Mouse (Mus musculus) forebrain, embryonic 13.5 days (tissue): Measurements from ENCODE around the gene Gm28729. TPM values are rescaled to one million over a fixed set of nuclear protein-coding genes. Genes with fewer than 3 reads are reported as not detected.
A peak's percentile ranks its signal among the peaks of the same experiment; 100 is the strongest.
"Not testable (repeated sequence)": the region's sequence is repeated elsewhere in the genome, so short reads cannot be mapped to it uniquely, and the experiment has no call there.

Source experiments
- ATAC-seq: fragments of 200-750 bp; cut with Nextera tagmentation; 2 replicates; pipeline ENCODE4 v1.8.0; 2017
- H3K27ac ChIP-seq: fragments of 300-500 bp; sonication (generic); 2 replicates; pipeline ENCODE4 v1.5.1; 2015; ENCODE audit warnings: inconsistent platforms, mild to moderate bottlenecking, moderate library complexity
- H3K27me3 ChIP-seq: fragments of 300-500 bp; sonication (generic); 2 replicates; pipeline ENCODE4 v1.6.1; 2015; ENCODE audit warnings: mild to moderate bottlenecking, inconsistent platforms
- H3K36me3 ChIP-seq: fragments of 300-500 bp; sonication (generic); 2 replicates; pipeline ENCODE4 v1.6.1; 2015; ENCODE audit warnings: mild to moderate bottlenecking, inconsistent platforms; ENCODE audit not compliant: poor library complexity, severe bottlenecking
- H3K4me1 ChIP-seq: fragments of 300-500 bp; sonication (generic); 2 replicates; pipeline ENCODE4 v1.6.1; 2015; ENCODE audit warnings: inconsistent platforms
- H3K4me2 ChIP-seq: fragments of 300-500 bp; sonication (generic); 2 replicates; pipeline ENCODE4 v1.6.1; 2015; ENCODE audit warnings: inconsistent platforms, mild to moderate bottlenecking, moderate library complexity
- H3K4me3 ChIP-seq: fragments of 300-500 bp; sonication (generic); 2 replicates; pipeline ENCODE4 v1.5.1; 2015; ENCODE audit warnings: mild to moderate bottlenecking, inconsistent platforms
- H3K9ac ChIP-seq: fragments of 300-500 bp; sonication (generic); 2 replicates; pipeline ENCODE4 v1.6.1; 2015; ENCODE audit warnings: mild to moderate bottlenecking, inconsistent platforms
- H3K9me3 ChIP-seq: fragments of 300-500 bp; sonication (generic); replicated peaks from 2 replicates; pipeline ENCODE4 v1.6.1; 2016; ENCODE audit warnings: inconsistent platforms
- WGBS: fragments of 180-500 bp; shearing (Covaris S2); methylation state at CpG from one replicate; pipeline ENCODE4 v1.1.7; 2015; 5-methylcytosine and 5-hydroxymethylcytosine counted together
- polyA plus RNA-seq: library from polyadenylated mRNA; unstranded; fragments of >200 nt; fragmentation: Nextera tagmentation; extraction: Ambion mirVana; gene quantifications from 2 replicates; pipeline ENCODE4 v1.2.1, GENCODE M21; 2015

The Gm28729 gene
- polyA plus RNA-seq, 1 experiment from 2014 or later, result 0.10 TPM

- Histone ChIP-seq H3K9me3 (no peaks in the 10 kb centered on the region), H3K27ac (peak overlapping the region; percentile 40; the same call in 1 of the 2 replicates), H3K4me1 (peaks cover 10% of the 10 kb centered on the region), H3K9ac (peak overlapping the region; percentile 58), H3K27me3 (no peaks in the 10 kb centered on the region), H3K4me2 (peak overlapping the region; percentile 64), H3K4me3 (peak overlapping the region; percentile 35), H3K36me3 (peaks cover 9% of the 10 kb centered on the region)
- ATAC-seq, result peak; percentile 69
- WGBS, result 36% methylated on average over 37 of the region's 37 CpGs
Observed at GRCm38 (mm10) chr9:96536895-96537614, 12.0 kb upstream of the Gm28729 start.

GRCm38 (mm10) chr9:96536093-96536492, 11.0 kb upstream of the Gm28729 start:
- H3K4me3 ChIP-seq, H3K27ac ChIP-seq, H3K36me3 ChIP-seq, ATAC-seq, H3K9me3 ChIP-seq, H3K4me2 ChIP-seq, H3K9ac ChIP-seq, H3K27me3 ChIP-seq: not testable (repeated sequence)
- peaks cover 10% of the 10 kb centered on the region for H3K4me1 ChIP-seq
- 97% methylated on average over 4 of the region's 4 CpGs for WGBS

- Histone ChIP-seq H3K4me1 (peaks cover 14% of the 10 kb centered on the region), H3K27me3 (no peaks in the 10 kb centered on the region), H3K9me3 (no peaks in the 10 kb centered on the region), H3K36me3 (no peaks in the 10 kb centered on the region), H3K9ac (no peak overlapping the region), H3K4me3 (no peak overlapping the region), H3K4me2 (no peak overlapping the region), H3K27ac (no peak overlapping the region)
- no peak for ATAC-seq
- WGBS, result 88% methylated on average over 6 of the region's 6 CpGs
Observed at GRCm38 (mm10) chr9:96535431-96535830, 10.4 kb upstream of the Gm28729 start.

GRCm38 (mm10) chr9:96534256-96534655, 9.2 kb upstream of the Gm28729 start:
- H3K9me3 ChIP-seq, result no peaks in the 10 kb centered on the region
- no peaks in the 10 kb centered on the region for H3K36me3 ChIP-seq
- peaks cover 17% of the 10 kb centered on the region for H3K4me1 ChIP-seq
- H3K27me3 ChIP-seq, result no peaks in the 10 kb centered on the region
- no peak overlapping the region for H3K9ac ChIP-seq
- H3K4me3 ChIP-seq, result no peak overlapping the region
- ATAC-seq, result no peak
- 89% methylated on average over 4 of the region's 4 CpGs for WGBS
- no peak overlapping the region for H3K27ac ChIP-seq
- no peak overlapping the region for H3K4me2 ChIP-seq

GRCm38 (mm10) chr9:96533476-96533875, 8.4 kb upstream of the Gm28729 start:
- Histone ChIP-seq H3K9me3 (no peaks in the 10 kb centered on the region), H3K27ac (no peak overlapping the region), H3K9ac (no peak overlapping the region), H3K4me1 (peaks cover 17% of the 10 kb centered on the region), H3K4me3 (no peak overlapping the region), H3K4me2 (no peak overlapping the region), H3K36me3 (no peaks in the 10 kb centered on the region), H3K27me3 (no peaks in the 10 kb centered on the region)
- ATAC-seq, result no peak
- 89% methylated on average over 6 of the region's 6 CpGs for WGBS

- Histone ChIP-seq H3K27me3 (no peaks in the 10 kb centered on the region), H3K4me1 (peaks cover 17% of the 10 kb centered on the region), H3K4me2 (no peak overlapping the region), H3K4me3 (no peak overlapping the region), H3K36me3 (no peaks in the 10 kb centered on the region), H3K27ac (no peak overlapping the region), H3K9ac (no peak overlapping the region), H3K9me3 (no peaks in the 10 kb centered on the region)
- no peak for ATAC-seq
- 92% methylated on average over 4 of the region's 4 CpGs for WGBS
Observed at GRCm38 (mm10) chr9:96532531-96532930, 7.5 kb upstream of the Gm28729 start.

GRCm38 (mm10) chr9:96530674-96531081, 5.6 kb upstream of the Gm28729 start:
- Histone ChIP-seq H3K27me3 (no peaks in the 10 kb centered on the region), H3K9me3 (no peaks in the 10 kb centered on the region), H3K9ac (no peak overlapping the region), H3K36me3 (no peaks in the 10 kb centered on the region), H3K4me3 (no peak overlapping the region), H3K4me1 (peaks cover 7% of the 10 kb centered on the region; the same call in 1 of the 2 replicates), H3K27ac (no peak overlapping the region), H3K4me2 (no peak overlapping the region)
- ATAC-seq, result peak; percentile 45; the same call in 1 of the 2 replicates
- WGBS, result 60% methylated on average over 11 of the region's 11 CpGs

GRCm38 (mm10) chr9:96529961-96530673, 5.1 kb upstream of the Gm28729 start:
- ATAC-seq, result 0 out of 2 replicates have a peak, but pooled peaks have one; percentile 55

GRCm38 (mm10) chr9:96526011-96526410, 947 bp upstream of the Gm28729 start:
- Histone ChIP-seq H3K27me3 (no peaks in the 10 kb centered on the region), H3K4me2 (no peak overlapping the region), H3K36me3 (no peaks in the 10 kb centered on the region), H3K27ac (no peak overlapping the region), H3K4me1 (peaks cover 11% of the 10 kb centered on the region; the same call in 1 of the 2 replicates), H3K4me3 (no peak overlapping the region), H3K9me3 (0 out of 2 replicates have a peak, but pooled peaks cover 4% of the 10 kb centered on the region), H3K9ac (no peak overlapping the region)
- no peak for ATAC-seq
- 88% methylated on average over 4 of the region's 4 CpGs for WGBS

More at GRCm38 (mm10) chr9:96529961-96530673, 5.1 kb upstream of the Gm28729 start:
- no peaks in the 10 kb centered on the region for H3K27me3 ChIP-seq
- no peak overlapping the region for H3K9ac ChIP-seq
- no peaks in the 10 kb centered on the region for H3K9me3 ChIP-seq
- H3K27ac ChIP-seq, result no peak overlapping the region
- no peaks in the 10 kb centered on the region for H3K36me3 ChIP-seq
- H3K4me2 ChIP-seq, result no peak overlapping the region
- H3K4me3 ChIP-seq, result no peak overlapping the region
- H3K4me1 ChIP-seq, result peaks cover 10% of the 10 kb centered on the region; the same call in 1 of the 2 replicates
- WGBS, result 69% methylated on average over 10 of the region's 10 CpGs

- Histone ChIP-seq H3K27ac (no peak overlapping the region), H3K4me3 (no peak overlapping the region), H3K9me3 (0 out of 2 replicates have a peak, but pooled peaks cover 4% of the 10 kb centered on the region), H3K36me3 (no peaks in the 10 kb centered on the region), H3K4me1 (peaks cover 5% of the 10 kb centered on the region; the same call in 1 of the 2 replicates), H3K4me2 (no peak overlapping the region), H3K27me3 (no peaks in the 10 kb centered on the region), H3K9ac (no peak overlapping the region)
- no peak for ATAC-seq
- 89% methylated on average over 5 of the region's 5 CpGs for WGBS
Observed at GRCm38 (mm10) chr9:96523148-96523547, 1.9 kb downstream of the Gm28729 start.

GRCm38 (mm10) chr9:96521574-96521973, 3.5 kb downstream of the Gm28729 start:
- not testable (repeated sequence) for H3K36me3 ChIP-seq, ATAC-seq, H3K27ac ChIP-seq, H3K4me3 ChIP-seq, H3K27me3 ChIP-seq, H3K4me1 ChIP-seq, H3K9me3 ChIP-seq, H3K9ac ChIP-seq, H3K4me2 ChIP-seq
- 85% methylated on average over 2 of the region's 2 CpGs for WGBS

- Histone ChIP-seq H3K27me3 (no peaks in the 10 kb centered on the region), H3K36me3 (no peaks in the 10 kb centered on the region), H3K9ac (no peak overlapping the region), H3K4me2 (no peak overlapping the region), H3K27ac (no peak overlapping the region), H3K4me1 (no peaks in the 10 kb centered on the region), H3K4me3 (no peak overlapping the region), H3K9me3 (no peaks in the 10 kb centered on the region)
- WGBS, result 37% methylated on average over 4 of the region's 4 CpGs
- no peak for ATAC-seq
Observed at GRCm38 (mm10) chr9:96517429-96517828, 7.6 kb downstream of the Gm28729 start.
